Mouse (Mus musculus) adipocyte (in vitro differentiated cells): ENCODE data around the gene Aes.

Experiments
- DNase-seq: peaks from one replicate; pipeline ENCODE4 v3.0.0-alpha.2; 2016; ENCODE audit warnings: low spot score

Aes gene

GRCm38 (mm10) chr10:81544296-81545160 is 14.8 kb upstream of the Aes start:
- no peak for DNase-seq

DNA sequence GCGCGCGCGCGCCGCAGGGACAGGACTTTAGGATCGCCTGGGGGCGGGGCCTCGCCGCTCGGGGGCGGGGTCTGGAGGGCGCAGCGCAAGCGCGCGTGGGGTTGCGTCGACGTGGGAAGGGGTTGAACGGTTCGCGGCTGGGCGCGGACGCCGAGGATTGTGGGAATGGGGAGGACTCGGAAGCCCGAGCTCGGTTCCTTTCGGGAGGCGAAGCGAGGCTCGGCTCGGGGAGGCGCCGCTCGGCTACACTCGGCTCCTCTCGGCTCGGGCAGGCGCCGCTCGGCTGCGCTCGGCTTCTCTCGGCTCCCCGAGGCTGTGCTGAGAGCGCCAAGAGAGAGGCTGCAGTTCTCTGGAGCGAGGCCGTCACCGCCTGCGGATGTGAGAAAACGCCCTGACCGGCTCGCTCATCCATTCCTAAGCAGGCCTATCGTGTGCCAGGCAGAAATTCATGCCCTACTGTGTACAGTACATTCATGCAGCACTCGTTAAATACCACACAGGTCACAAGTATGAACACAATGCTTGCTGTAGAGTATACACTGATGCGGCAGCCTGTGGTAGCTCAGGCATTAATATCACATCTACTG is 14.0 kb upstream of the Aes start, which contains the start of gene Gna11:
Gene Gna11 (minus strand): TSS at position 30 of the 587 bp plus-strand sequence.
- peak; percentile 98 for DNase-seq

GRCm38 (mm10) chr10:81546332-81546731 is 13.0 kb upstream of the Aes start:
- DNase-seq, result no peak

GRCm38 (mm10) chr10:81546788-81547571 is 12.3 kb upstream of the Aes start:
- DNase-seq, result no peak

- no peak for DNase-seq
Observed at GRCm38 (mm10) chr10:81548944-81549343, 10.3 kb upstream of the Aes start.

- DNase-seq, result peak; percentile 52
Observed at GRCm38 (mm10) chr10:81550257-81550656, 9.0 kb upstream of the Aes start.

- peak; percentile 83 for DNase-seq
Observed at GRCm38 (mm10) chr10:81551597-81552102, 7.6 kb upstream of the Aes start.

DNA sequence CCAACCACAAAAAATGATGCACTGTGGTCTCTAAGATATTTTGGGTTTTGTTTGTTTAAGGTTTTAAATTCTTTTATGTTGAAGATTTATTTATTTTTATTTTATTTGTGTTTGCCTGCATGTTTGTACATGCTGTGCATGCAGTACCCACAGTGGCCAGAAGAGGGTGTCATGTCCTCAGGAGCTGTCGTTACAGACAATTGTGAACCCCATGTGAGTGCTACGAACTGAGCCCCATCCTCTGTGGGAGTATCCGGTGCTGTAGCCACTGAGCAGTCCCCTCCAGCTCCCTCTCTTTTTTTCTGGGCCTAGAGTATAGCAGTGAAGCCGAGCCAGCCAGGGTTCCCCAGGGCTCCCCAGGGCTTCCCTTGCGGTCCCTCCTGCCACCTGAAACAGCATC is 6.1 kb upstream of the Aes start:
- DNase-seq, result no peak

GRCm38 (mm10) chr10:81553807-81554755 is 5.2 kb upstream of the Aes start:
- no peak for DNase-seq

- DNase-seq, result no peak
Observed at GRCm38 (mm10) chr10:81556282-81556681, 3.0 kb upstream of the Aes start.

- DNase-seq, result no peak
Observed at GRCm38 (mm10) chr10:81557491-81557890, 1.8 kb upstream of the Aes start.

- peak; percentile 33 for DNase-seq
Observed at GRCm38 (mm10) chr10:81559627-81560539, 595 bp downstream of the Aes start.

- no peak for DNase-seq
Observed at GRCm38 (mm10) chr10:81560719-81561459, 1.6 kb downstream of the Aes start.

DNA sequence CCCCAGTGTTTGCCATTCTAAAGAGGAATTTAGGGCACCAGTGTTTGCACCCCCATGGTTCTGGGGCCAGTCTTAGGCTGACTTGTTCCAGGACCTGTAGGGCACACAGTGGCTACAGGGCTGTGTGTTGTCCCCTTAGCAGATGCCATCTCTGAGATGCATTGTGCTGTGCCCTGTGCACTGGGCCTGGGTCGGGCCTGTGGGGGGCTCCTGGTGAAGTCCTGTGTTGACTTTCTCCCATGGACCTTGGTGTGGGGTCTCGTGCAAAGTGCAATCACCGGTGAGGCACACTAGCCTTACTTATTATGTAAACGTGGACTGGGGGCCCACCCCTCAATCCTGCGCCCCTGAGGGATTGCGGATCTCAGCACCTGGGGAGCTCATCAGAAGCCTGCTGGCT is 3.1 kb downstream of the Aes start:
- DNase-seq, result no peak

- DNase-seq, result no peak
Observed at GRCm38 (mm10) chr10:81563481-81563880, 4.2 kb downstream of the Aes start.

DNA sequence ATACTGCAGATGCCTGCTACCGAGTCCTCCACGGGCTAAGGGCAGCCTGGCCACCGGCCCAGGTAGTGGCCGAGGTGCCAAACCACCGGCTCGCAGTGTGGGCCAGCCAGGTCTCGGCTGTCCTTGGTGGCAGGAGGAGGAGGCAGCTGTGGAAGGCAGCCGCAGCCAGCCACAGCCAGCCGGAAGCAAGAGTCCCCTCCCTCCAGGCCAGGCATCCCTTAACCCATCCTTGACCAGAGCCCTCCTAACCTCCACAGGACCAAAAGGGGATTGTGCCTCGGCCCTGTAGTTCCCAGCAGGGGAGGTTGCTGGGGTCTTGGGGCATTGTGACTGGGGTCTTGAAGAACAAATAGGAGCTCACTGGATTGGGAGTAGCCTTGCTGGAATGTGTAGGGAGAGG is 4.9 kb downstream of the Aes start:
- no peak for DNase-seq

DNA sequence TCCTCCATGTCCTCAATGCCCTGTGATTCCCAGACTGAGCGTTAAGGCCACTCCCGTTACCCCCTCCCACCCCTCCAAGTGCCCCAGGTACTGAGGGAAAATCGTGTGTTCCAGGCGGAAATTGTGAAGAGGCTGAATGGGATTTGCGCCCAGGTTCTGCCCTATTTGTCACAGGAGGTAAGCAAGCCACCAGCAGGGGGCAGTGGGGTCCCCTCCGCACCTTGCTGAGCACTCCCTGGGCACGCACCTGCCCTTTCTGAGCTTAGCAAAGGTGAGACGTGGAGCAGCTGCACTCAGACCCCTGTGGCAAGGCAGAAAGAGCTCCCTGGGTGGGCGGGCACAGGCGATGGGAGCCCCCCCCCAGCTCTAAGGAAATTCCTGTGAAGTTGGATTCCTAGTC is 5.4 kb downstream of the Aes start:
- no peak for DNase-seq

GRCm38 (mm10) chr10:81565257-81566228 is 6.3 kb downstream of the Aes start:
- no peak for DNase-seq
